Mouse (Mus musculus) spleen, adult 2 months (tissue): ENCODE measurements around the gene Prkn.

Experiments
- CTCF ChIP-seq: fragments of 200-500 bp; IDR thresholded peaks from 2 replicates; pipeline ENCODE4 v1.5.1; 2011; ENCODE audit warnings: mild to moderate bottlenecking, inconsistent platforms; ENCODE audit not compliant: insufficient read depth, insufficient read length, insufficient replicate concordance; ENCODE audit errors: extremely low read depth
- POLR2A ChIP-seq: fragments of 200-500 bp; IDR thresholded peaks from 2 replicates; pipeline ENCODE4 v1.6.1; 2011; ENCODE audit warnings: low read depth, low read length, inconsistent platforms

DNA sequence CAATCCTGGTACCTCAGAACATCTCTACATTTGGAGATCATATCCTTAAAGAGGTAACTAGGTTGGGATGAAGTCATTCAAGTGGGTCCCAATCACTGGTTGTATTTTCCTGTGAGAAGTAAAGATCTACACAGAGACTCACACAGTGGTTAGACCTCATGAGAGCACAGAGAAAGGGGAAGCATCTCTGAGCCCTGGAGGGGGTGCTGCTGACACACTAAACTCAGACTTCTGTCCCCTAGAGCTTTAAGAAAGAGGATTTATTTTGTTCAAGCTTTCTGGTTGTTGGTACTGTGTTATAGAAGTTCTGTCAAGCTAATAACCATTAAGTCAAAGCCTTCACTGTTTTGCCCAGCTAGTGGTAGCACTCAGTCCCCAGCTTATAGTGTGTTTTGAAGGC lies 1259.2 kb downstream of the Prkn start:
- TF ChIP-seq CTCF (peak; percentile 4; the same call in 1 of the 2 replicates), POLR2A (no peak)
